Mouse (Mus musculus) stomach, postnatal 0 days (tissue): ENCODE measurements around the gene Gm20538. TPM values are rescaled to one million over a fixed set of nuclear protein-coding genes. Genes with fewer than 3 reads are reported as not detected.

Experiments
- ATAC-seq: fragments of 200-750 bp; cut with Nextera tagmentation; 2 replicates; pipeline ENCODE4 v1.8.0; 2017; ENCODE audit not compliant: low FRiP score, low TSS enrichment
- DNase-seq: peaks from one replicate; pipeline ENCODE4 v3.0.0-alpha.2; 2016; ENCODE audit warnings: low spot score
- H3K27ac ChIP-seq: fragments of 300-500 bp; sonication (generic); replicated peaks from 2 replicates; pipeline ENCODE4 v1.5.1; 2014; ENCODE audit warnings: mild to moderate bottlenecking, control low read depth
- H3K27me3 ChIP-seq: fragments of 300-500 bp; sonication (generic); 2 replicates; pipeline ENCODE4 v1.6.1; 2014; ENCODE audit warnings: low read length; ENCODE audit not compliant: control insufficient read depth, insufficient read depth
- H3K36me3 ChIP-seq: fragments of 300-500 bp; sonication (generic); 2 replicates; pipeline ENCODE4 v1.6.1; 2014; ENCODE audit warnings: low read length, mixed read lengths; ENCODE audit not compliant: control insufficient read depth, insufficient read depth
- H3K4me1 ChIP-seq: fragments of 300-500 bp; sonication (generic); replicated peaks from 2 replicates; pipeline ENCODE4 v1.6.1; 2014; ENCODE audit warnings: antibody characterized with exemption; ENCODE audit not compliant: control insufficient read depth, insufficient read depth
- H3K4me2 ChIP-seq: fragments of 300-500 bp; sonication (generic); replicated peaks from 2 replicates; pipeline ENCODE4 v1.6.1; 2014; ENCODE audit warnings: low read depth, mild to moderate bottlenecking, control low read depth, moderate library complexity
- H3K4me3 ChIP-seq: fragments of 300-500 bp; sonication (generic); 2 replicates; pipeline ENCODE4 v1.5.1; 2014; ENCODE audit warnings: low read depth, low read length, control low read depth
- H3K9ac ChIP-seq: fragments of 300-500 bp; sonication (generic); 2 replicates; pipeline ENCODE4 v1.6.1; 2014; ENCODE audit warnings: mild to moderate bottlenecking, low read length, control low read depth, mixed read lengths
- H3K9me3 ChIP-seq: fragments of 300-500 bp; sonication (generic); 2 replicates; pipeline ENCODE4 v1.6.1; 2016; ENCODE audit warnings: low read length; ENCODE audit not compliant: control insufficient read depth
- CTCF ChIP-seq: IDR thresholded peaks from 2 replicates; pipeline ENCODE4 v1.5.1; 2016; ENCODE audit warnings: antibody characterized with exemption, low read depth, mild to moderate bottlenecking, moderate library complexity
- EP300 ChIP-seq: optimal IDR thresholded peaks from 2 replicates; pipeline ENCODE3; 2016; ENCODE audit warnings: antibody characterized with exemption
- WGBS: fragments of 180-500 bp; shearing (Covaris S2); extraction: QIAGEN DNeasy Blood & Tissue Kit; methylation state at CpG from one replicate; pipeline ENCODE4 v1.1.7; 2014; 5-methylcytosine and 5-hydroxymethylcytosine counted together
- polyA plus RNA-seq: library from polyadenylated mRNA; unstranded; fragments of >200 nt; fragmentation: Nextera tagmentation; extraction: Ambion mirVana; gene quantifications from 2 replicates; pipeline ENCODE4 v1.2.1, GENCODE M21; 2015

The Gm20538 gene
- polyA plus RNA-seq, 1 experiment from 2014 or later, result not detected

- TF ChIP-seq EP300, result no peak
- no peak for TF ChIP-seq CTCF
- DNase-seq (no peak), ATAC-seq (no peak)
- Histone ChIP-seq H3K27me3 (peaks cover 11% of the 10 kb centered on the region; the same call in 1 of the 2 replicates), H3K9me3 (no peaks in the 10 kb centered on the region), H3K9ac (no peak overlapping the region), H3K4me2 (no peak overlapping the region), H3K4me1 (no peaks in the 10 kb centered on the region; the same call in 1 of the 2 replicates), H3K4me3 (no peak overlapping the region), H3K27ac (no peak overlapping the region), H3K36me3 (no peaks in the 10 kb centered on the region)
- WGBS, result 36% methylated on average over 7 of the region's 7 CpGs
Measured at GRCm38 (mm10) chr19:44513921-44514482, 38.6 kb downstream of the Gm20538 start.

DNA sequence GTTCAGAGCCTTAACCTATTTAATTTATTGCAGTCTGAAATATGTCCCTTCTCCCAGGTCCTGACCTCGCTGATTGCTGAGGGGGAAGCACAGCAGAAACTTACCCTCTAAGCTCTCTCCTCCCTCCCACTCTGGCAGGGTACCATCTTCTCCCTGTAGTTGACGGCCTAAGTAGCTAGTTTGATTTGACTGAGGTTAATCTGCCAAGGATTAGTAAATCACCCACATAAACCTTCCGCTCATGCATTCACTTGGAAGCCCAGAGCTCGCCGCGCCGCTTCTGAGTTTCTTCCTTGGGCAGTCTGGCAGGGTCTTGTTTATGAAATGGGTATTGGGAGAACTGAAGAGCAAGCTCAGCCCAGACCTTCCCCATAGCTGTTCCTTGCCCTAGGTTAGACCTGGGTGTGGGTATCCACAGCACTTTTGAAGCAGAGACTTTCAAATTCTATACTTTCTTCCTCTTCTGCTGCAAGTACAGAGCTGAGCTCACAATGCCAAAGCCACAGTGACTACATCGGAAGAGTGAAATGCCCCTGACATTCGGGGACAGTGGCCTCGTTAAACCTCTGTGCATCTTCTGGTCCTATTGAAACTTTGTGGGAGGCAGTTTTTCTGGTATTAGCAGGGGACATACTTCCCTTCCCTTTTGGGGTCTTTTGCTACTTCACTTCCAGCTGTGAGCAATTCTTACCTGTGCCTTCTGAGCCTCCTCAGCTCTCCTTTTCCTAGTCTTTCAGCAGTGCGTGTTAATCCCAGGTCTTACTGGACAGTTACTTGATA lies 39.4 kb downstream of the Gm20538 start:
- DNase-seq (no peak), ATAC-seq (no peak)
- Histone ChIP-seq H3K36me3 (no peaks in the 10 kb centered on the region), H3K9me3 (no peaks in the 10 kb centered on the region), H3K27me3 (peaks cover 11% of the 10 kb centered on the region; the same call in 1 of the 2 replicates), H3K4me3 (no peak overlapping the region), H3K4me2 (no peak overlapping the region), H3K27ac (no peak overlapping the region), H3K9ac (no peak overlapping the region), H3K4me1 (no peaks in the 10 kb centered on the region; the same call in 1 of the 2 replicates)
- WGBS, result 42% methylated on average over 11 of the region's 11 CpGs
- TF ChIP-seq EP300 (no peak), CTCF (no peak)

GRCm38 (mm10) chr19:44512601-44513000 lies 40.0 kb downstream of the Gm20538 start:
- no peak overlapping the region for H3K4me3 ChIP-seq
- no peaks in the 10 kb centered on the region; the same call in 1 of the 2 replicates for H3K4me1 ChIP-seq
- H3K9me3 ChIP-seq, result no peaks in the 10 kb centered on the region
- ATAC-seq (no peak), DNase-seq (no peak)
- H3K4me2 ChIP-seq, result no peak overlapping the region
- no peak overlapping the region for H3K9ac ChIP-seq
- 61% methylated on average over 5 of the region's 5 CpGs for WGBS
- TF ChIP-seq EP300 (no peak), CTCF (no peak)
- H3K27me3 ChIP-seq, result peaks cover 11% of the 10 kb centered on the region; the same call in 1 of the 2 replicates
- H3K36me3 ChIP-seq, result no peaks in the 10 kb centered on the region
- no peak overlapping the region for H3K27ac ChIP-seq

- Histone ChIP-seq H3K27me3 (peaks cover 11% of the 10 kb centered on the region; the same call in 1 of the 2 replicates), H3K36me3 (no peaks in the 10 kb centered on the region), H3K9ac (no peak overlapping the region), H3K9me3 (no peaks in the 10 kb centered on the region), H3K4me3 (peak overlapping the region; percentile 41), H3K4me1 (no peaks in the 10 kb centered on the region; the same call in 1 of the 2 replicates), H3K4me2 (peak overlapping the region; percentile 71), H3K27ac (no peak overlapping the region)
- TF ChIP-seq EP300 (no peak), CTCF (peak; percentile 40; the same call in 1 of the 2 replicates)
- ATAC-seq (no peak), DNase-seq (peak; percentile 26)
- WGBS, result 3% methylated on average over 66 of the region's 66 CpGs
Measured at GRCm38 (mm10) chr19:44511451-44512231, 41.0 kb downstream of the Gm20538 start.

DNA sequence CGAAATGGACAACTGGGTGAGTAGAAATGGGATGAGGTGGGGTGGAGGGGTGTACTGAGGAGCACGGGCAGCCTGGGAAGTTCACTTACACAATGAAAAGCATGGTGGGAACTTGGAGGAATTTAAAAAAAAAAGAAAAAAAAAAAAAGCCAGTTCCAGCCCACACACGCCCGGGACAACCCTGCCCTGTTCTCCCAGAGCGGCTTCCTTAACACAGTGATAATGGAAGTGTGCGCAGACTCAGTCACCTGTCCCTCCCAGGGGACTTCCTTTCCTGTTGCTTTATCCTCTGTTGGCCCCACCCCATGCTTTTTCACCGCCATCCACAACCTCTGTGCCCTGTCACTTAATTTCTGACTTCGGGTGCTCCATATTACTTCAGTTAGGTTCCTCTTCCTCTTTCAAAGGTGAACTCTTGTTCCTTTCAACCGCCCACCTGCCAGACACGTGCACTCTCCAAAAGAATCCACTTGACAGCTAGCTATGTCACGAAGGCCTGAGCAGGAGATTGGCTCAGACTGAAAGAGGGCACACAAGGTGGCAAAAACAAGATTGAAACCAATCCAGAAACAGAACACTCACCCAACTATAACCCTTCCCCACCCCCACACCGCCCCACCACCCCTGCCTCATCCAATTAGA lies 42.0 kb downstream of the Gm20538 start:
- WGBS, result 12% methylated on average over 12 of the region's 12 CpGs
- no peaks in the 10 kb centered on the region for H3K9me3 ChIP-seq
- peak overlapping the region; percentile 1; the same call in 1 of the 2 replicates for H3K4me3 ChIP-seq
- no peaks in the 10 kb centered on the region for H3K36me3 ChIP-seq
- no peak overlapping the region for H3K9ac ChIP-seq
- H3K4me1 ChIP-seq, result no peaks in the 10 kb centered on the region; the same call in 1 of the 2 replicates
- no peak for TF ChIP-seq CTCF
- TF ChIP-seq EP300, result no peak
- ATAC-seq (no peak), DNase-seq (no peak)
- no peak overlapping the region for H3K27ac ChIP-seq
- peaks cover 11% of the 10 kb centered on the region; the same call in 1 of the 2 replicates for H3K27me3 ChIP-seq
- H3K4me2 ChIP-seq, result peak overlapping the region; percentile 71; the same call in 1 of the 2 replicates
